Mouse (Mus musculus) activated CD4-positive, CD25-positive, alpha-beta regulatory T cell, adult 4 months (primary cell): ENCODE data around the gene Anxa8. TPM values are rescaled to one million over a fixed set of nuclear protein-coding genes. Genes with fewer than 3 reads are reported as not detected.

ENCODE experiments used
- ATAC-seq: one replicate; pipeline ENCODE4 v1.8.0; 2017
- polyA plus RNA-seq, 2 experiments: library from polyadenylated mRNA; unstranded; fragments of 100-300 nt; shearing (Covaris generic); gene quantifications; one replicate each; pipeline ENCODE4 v1.2.1; 2017

Anxa8 gene
- polyA plus RNA-seq, result not detected

GRCm38 (mm10) chr14:34085731-34086130 lies at the start of gene Anxa8:
TSS of gene Anxa8 (plus strand) at chr14:34085981.
- ATAC-seq, result no peak

GRCm38 (mm10) chr14:34041241-34041640 lies 44.5 kb upstream of the Anxa8 start:
- ATAC-seq, result no peak

GRCm38 (mm10) chr14:34043341-34043740 lies 42.4 kb upstream of the Anxa8 start:
- ATAC-seq, result no peak

- no peak for ATAC-seq
Measured at GRCm38 (mm10) chr14:34050101-34050779, 35.5 kb upstream of the Anxa8 start.

- no peak for ATAC-seq
Measured at GRCm38 (mm10) chr14:34052516-34052915, 33.3 kb upstream of the Anxa8 start, which contains the start of gene Antxrl. TSS of gene Antxrl (plus strand) at chr14:34052707.

GRCm38 (mm10) chr14:34071665-34072064 lies 14.1 kb upstream of the Anxa8 start:
- ATAC-seq, result no peak

GRCm38 (mm10) chr14:34075346-34075745 lies 10.4 kb upstream of the Anxa8 start:
- no peak for ATAC-seq

- ATAC-seq, result no peak
Measured at GRCm38 (mm10) chr14:34077222-34077621, 8.6 kb upstream of the Anxa8 start.

GRCm38 (mm10) chr14:34078293-34078692 lies 7.5 kb upstream of the Anxa8 start:
- no peak for ATAC-seq

GRCm38 (mm10) chr14:34080321-34080997 lies 5.3 kb upstream of the Anxa8 start:
- ATAC-seq, result no peak

GRCm38 (mm10) chr14:34086806-34087205 lies 1.0 kb downstream of the Anxa8 start:
- ATAC-seq, result no peak

GRCm38 (mm10) chr14:34087856-34088398 lies 2.1 kb downstream of the Anxa8 start:
- ATAC-seq, result no peak

- ATAC-seq, result no peak
Measured at GRCm38 (mm10) chr14:34089796-34090195, 4.0 kb downstream of the Anxa8 start.

- ATAC-seq, result no peak
Measured at GRCm38 (mm10) chr14:34091475-34091874, 5.7 kb downstream of the Anxa8 start.

GRCm38 (mm10) chr14:34092856-34093255 lies 7.1 kb downstream of the Anxa8 start:
- no peak for ATAC-seq

GRCm38 (mm10) chr14:34096161-34096560 lies 10.4 kb downstream of the Anxa8 start:
- ATAC-seq, result no peak

- no peak for ATAC-seq
Measured at GRCm38 (mm10) chr14:34102601-34103000, 16.8 kb downstream of the Anxa8 start, which contains the start of gene A630023A22Rik. TSS of gene A630023A22Rik (minus strand) at chr14:34102754.

- ATAC-seq, result no peak
Measured at GRCm38 (mm10) chr14:34103855-34104254, 18.1 kb downstream of the Anxa8 start.

GRCm38 (mm10) chr14:34104892-34105291 lies 19.1 kb downstream of the Anxa8 start:
- ATAC-seq, result no peak

- ATAC-seq, result no peak
Measured at GRCm38 (mm10) chr14:34106389-34107062, 20.7 kb downstream of the Anxa8 start.

GRCm38 (mm10) chr14:34107594-34107993 lies 21.8 kb downstream of the Anxa8 start:
- ATAC-seq, result no peak

GRCm38 (mm10) chr14:34114311-34114710 lies 28.5 kb downstream of the Anxa8 start:
- no peak for ATAC-seq

GRCm38 (mm10) chr14:34119046-34119723 lies 33.4 kb downstream of the Anxa8 start:
- no peak for ATAC-seq
